Mouse (Mus musculus) spleen, adult 2 months (tissue): Measurements from ENCODE around the gene Erg.

Experiments
- CTCF ChIP-seq: fragments of 200-500 bp; IDR thresholded peaks from 2 replicates; pipeline ENCODE4 v1.5.1; 2011; ENCODE audit warnings: mild to moderate bottlenecking, inconsistent platforms; ENCODE audit not compliant: insufficient read depth, insufficient read length, insufficient replicate concordance; ENCODE audit errors: extremely low read depth
- POLR2A ChIP-seq: fragments of 200-500 bp; IDR thresholded peaks from 2 replicates; pipeline ENCODE4 v1.6.1; 2011; ENCODE audit warnings: low read depth, low read length, inconsistent platforms

DNA sequence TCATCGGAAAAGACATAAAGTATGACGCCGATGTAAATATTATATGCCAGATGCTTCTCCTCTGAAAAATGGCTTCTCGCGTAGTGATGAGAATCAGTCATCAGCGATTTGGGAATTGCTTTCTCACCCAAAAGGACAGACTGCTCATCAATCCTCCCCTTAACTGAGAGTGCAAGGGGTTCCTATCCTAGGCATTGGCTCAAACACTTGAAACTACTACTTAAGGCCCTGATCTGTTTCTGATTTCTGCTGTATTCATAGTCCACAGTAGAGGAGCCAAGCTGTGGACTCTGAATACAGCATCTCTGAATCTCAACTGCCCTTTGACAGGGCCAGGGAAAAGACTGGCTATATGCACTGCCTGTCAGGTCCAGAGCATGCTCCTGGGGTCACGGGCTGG, 209.6 kb downstream of the Erg start:
- TF ChIP-seq CTCF = no peak
- TF ChIP-seq POLR2A = no peak
